Mouse (Mus musculus): ENCODE data around the gene Timp4. TPM values are rescaled to one million over a fixed set of nuclear protein-coding genes. Genes with fewer than 3 reads are reported as not detected.

Timp4 gene
- total and polyA plus RNA-seq, 3 experiments = not detected

- no peak for TF ChIP-seq ELF1 (IDR thresholded peaks at IDR 0.05; ENCODE audit: low read depth, low read length)
- TF ChIP-seq HCFC1 (IDR thresholded peaks at IDR 0.05; ENCODE audit: low read depth, low read length) = no peak
- TF ChIP-seq MYC (IDR thresholded peaks at IDR 0.05; ENCODE audit: low read depth, low read length) = no peak
- no peak for TF ChIP-seq MAX (IDR thresholded peaks at IDR 0.05; ENCODE audit: low read length)
- TF ChIP-seq TCF12 (IDR thresholded peaks at IDR 0.05; ENCODE audit: low read depth, low read length) = no peak
- no peak for TF ChIP-seq EP300 (IDR thresholded peaks at IDR 0.05; ENCODE audit: low read length)
- no peak for TF ChIP-seq POLR2A (IDR thresholded peaks at IDR 0.05; ENCODE audit: low read depth, low read length)
- TF ChIP-seq MAZ (IDR thresholded peaks at IDR 0.05; ENCODE audit: low read depth, low read length) = no peak
- no peak for TF ChIP-seq CTCF (conservative IDR thresholded peaks at IDR 0.05 in 1 of 2, IDR thresholded peaks at IDR 0.05 in 1 of 2; ENCODE audit: low read depth in 2 of 2, low read length in 2 of 2)
- TF ChIP-seq CHD2 (IDR thresholded peaks at IDR 0.05; ENCODE audit: low read length) = no peak
- no peak for TF ChIP-seq MAFK (IDR thresholded peaks at IDR 0.05; ENCODE audit: insufficient replicate concordance, low read length)
- TF ChIP-seq NRF1 (IDR thresholded peaks at IDR 0.05; ENCODE audit: low read depth, low read length) = no peak
- TF ChIP-seq UBTF (IDR thresholded peaks at IDR 0.05; ENCODE audit: low read depth, low read length) = no peak
- H3K27ac ChIP-seq (ENCODE audit: insufficient read depth, low read depth) = no peak overlapping the region
Measured at GRCm38 (mm10) chr6:115291068-115291467, 39.1 kb upstream of the Timp4 start.

GRCm38 (mm10) chr6:115290561-115290960 lies 38.6 kb upstream of the Timp4 start:
- Histone ChIP-seq H3K27me3 (replicated peaks) (no peaks in the 10 kb centered on the region), H3K9ac (ENCODE audit: insufficient read depth, low read depth) (no peak overlapping the region), H3K4me1 (ENCODE audit: control insufficient read depth in 1 of 2, insufficient read depth in 2 of 2) (peaks cover 5 to 40% of the 10 kb centered on the region in 2 experiments), H3K4me3 (replicated peaks in 1 of 3; ENCODE audit: low read depth in 2 of 3, low read length in 2 of 3, poor library complexity in 1 of 3) (no peak overlapping the region), H3K36me3 (replicated peaks in 1 of 2; ENCODE audit: control insufficient read depth in 1 of 2, insufficient read depth in 1 of 2, low read length in 1 of 2) (no peaks in the 10 kb centered on the region), H3K27ac (ENCODE audit: insufficient read depth, low read depth) (no peak overlapping the region), H3K79me2 (replicated peaks; ENCODE audit: control insufficient read depth, extremely low read depth, insufficient read depth, poor library complexity, severe bottlenecking) (no peaks in the 10 kb centered on the region), H3K9me3 (replicated peaks; ENCODE audit: low read length) (no peaks in the 10 kb centered on the region), H3K4me2 (ENCODE audit: insufficient read depth, low read depth, poor library complexity, severe bottlenecking) (no peak overlapping the region)
- TF ChIP-seq EP300 (IDR thresholded peaks at IDR 0.05; ENCODE audit: low read length) (no peak), BHLHE40 (IDR thresholded peaks at IDR 0.05; ENCODE audit: low read depth, low read length) (peak; percentile 49), TBP (conservative IDR thresholded peaks at IDR 0.05; ENCODE audit: low read depth, low read length) (no peak), MEF2A (IDR thresholded peaks at IDR 0.05; ENCODE audit: borderline replicate concordance, low read depth, low read length) (no peak), CTCF (conservative IDR thresholded peaks at IDR 0.05 in 1 of 2, IDR thresholded peaks at IDR 0.05 in 1 of 2; ENCODE audit: low read depth in 2 of 2, low read length in 2 of 2) (no peak), IRF4 (IDR thresholded peaks at IDR 0.05; ENCODE audit: low read depth, low read length) (no peak), MAFK (IDR thresholded peaks at IDR 0.05; ENCODE audit: insufficient replicate concordance, low read length) (no peak), E2F4 (IDR thresholded peaks at IDR 0.05; ENCODE audit: insufficient replicate concordance, low read depth, low read length) (no peak), NELFE (IDR thresholded peaks at IDR 0.05; ENCODE audit: low read depth, low read length) (no peak), MAZ (IDR thresholded peaks at IDR 0.05; ENCODE audit: low read depth, low read length) (no peak), JUND (conservative IDR thresholded peaks at IDR 0.05; ENCODE audit: low read depth, low read length) (no peak), TCF12 (IDR thresholded peaks at IDR 0.05; ENCODE audit: low read depth, low read length) (no peak), ZNF384 (IDR thresholded peaks at IDR 0.05; ENCODE audit: low read depth, low read length) (no peak), USF2 (conservative IDR thresholded peaks at IDR 0.05; ENCODE audit: low read depth, low read length) (no peak), MAX (IDR thresholded peaks at IDR 0.05; ENCODE audit: low read length) (peak; percentile 49; the same call in 1 of the 2 replicates), GABPA (IDR thresholded peaks at IDR 0.05; ENCODE audit: insufficient replicate concordance, low read depth, low read length) (no peak), ZMIZ1 (IDR thresholded peaks at IDR 0.05; ENCODE audit: low read depth, low read length) (no peak)
- in situ Hi-C loops (cut with MboI; ENCODE audit: low pct_ligation_motif_present, low pct_unique_long_range_greater_than_20kb, low sequenced_read_pairs) (no loop called here), dilution Hi-C loops (cut with MboI; ENCODE audit: extremely low pct_ligation_motif_present, extremely low pct_unique_long_range_greater_than_20kb, low sequenced_read_pairs) (no loop called here)
- DNase-seq (ENCODE audit: extremely low read depth) = peak; percentile 43

More at GRCm38 (mm10) chr6:115291068-115291467, 39.1 kb upstream of the Timp4 start:
- dilution Hi-C loops (cut with MboI; ENCODE audit: extremely low pct_ligation_motif_present, extremely low pct_unique_long_range_greater_than_20kb, low sequenced_read_pairs) = no loop called here
- no peak overlapping the region for H3K9ac ChIP-seq (ENCODE audit: insufficient read depth, low read depth)
- no peak for DNase-seq (ENCODE audit: extremely low read depth)
- no peaks in the 10 kb centered on the region for H3K36me3 ChIP-seq (replicated peaks in 1 of 2; ENCODE audit: control insufficient read depth in 1 of 2, insufficient read depth in 1 of 2, low read length in 1 of 2)
- no peaks in the 10 kb centered on the region for H3K9me3 ChIP-seq (replicated peaks; ENCODE audit: low read length)
- no peak overlapping the region for H3K4me2 ChIP-seq (ENCODE audit: insufficient read depth, low read depth, poor library complexity, severe bottlenecking)
- no peak overlapping the region for H3K4me3 ChIP-seq (replicated peaks in 1 of 3; ENCODE audit: low read depth in 2 of 3, low read length in 2 of 3, poor library complexity in 1 of 3)
- in situ Hi-C loops (cut with MboI; ENCODE audit: low pct_ligation_motif_present, low pct_unique_long_range_greater_than_20kb, low sequenced_read_pairs) = no loop called here
- no peaks in the 10 kb centered on the region for H3K27me3 ChIP-seq (replicated peaks)
- H3K4me1 ChIP-seq (ENCODE audit: control insufficient read depth in 1 of 2, insufficient read depth in 2 of 2) = peaks cover 5 to 37% of the 10 kb centered on the region in 2 experiments
- no peaks in the 10 kb centered on the region for H3K79me2 ChIP-seq (replicated peaks; ENCODE audit: control insufficient read depth, extremely low read depth, insufficient read depth, poor library complexity, severe bottlenecking)

All from CH12.LX (cell line).